Mouse (Mus musculus): ENCODE measurements around the gene Ddx58.

Gene Ddx58

GRCm38 (mm10) chr4:40239409-40240271, at the start of gene Ddx58:
Gene Ddx58 (minus strand): TSS chr4:40239828.
- DNase-seq (ENCODE audit: low read depth, low spot score), result peak; percentile 73

- DNase-seq (ENCODE audit: low read depth, low spot score), result no peak
These were observed 49.4 kb upstream of the Ddx58 start for GRCm38 (mm10) chr4:40289046-40289445.

GRCm38 (mm10) chr4:40287415-40287814, 47.8 kb upstream of the Ddx58 start:
- no peak for DNase-seq (ENCODE audit: low read depth, low spot score)

GRCm38 (mm10) chr4:40285582-40285981, 46.0 kb upstream of the Ddx58 start:
- peak; percentile 88 for DNase-seq (ENCODE audit: low read depth, low spot score)

- peak; percentile 96 for DNase-seq (ENCODE audit: low read depth, low spot score)
These were observed 39.8 kb upstream of the Ddx58 start, which contains the start of gene Ndufb6 for GRCm38 (mm10) chr4:40279276-40279900. Gene Ndufb6 (minus strand): TSS chr4:40279421.

GRCm38 (mm10) chr4:40278880-40279275, 39.2 kb upstream of the Ddx58 start:
- DNase-seq (ENCODE audit: low read depth, low spot score), result no peak

GRCm38 (mm10) chr4:40269430-40270032, 29.9 kb upstream of the Ddx58 start, which contains the start of the genes Smim27 and Topors:
Gene Smim27 (plus strand): TSS chr4:40269579.
Gene Topors (minus strand): TSS chr4:40269850.
- peak; percentile 96 for DNase-seq (ENCODE audit: low read depth, low spot score)

- DNase-seq (ENCODE audit: low read depth, low spot score), result peak; percentile 55
These were observed 29.2 kb upstream of the Ddx58 start for GRCm38 (mm10) chr4:40268835-40269234.

- DNase-seq (ENCODE audit: low read depth, low spot score), result peak; percentile 93
These were observed 28.7 kb upstream of the Ddx58 start for GRCm38 (mm10) chr4:40268204-40268813.

GRCm38 (mm10) chr4:40267681-40268080, 28.1 kb upstream of the Ddx58 start:
- no peak for DNase-seq (ENCODE audit: low read depth, low spot score)

GRCm38 (mm10) chr4:40264321-40264720, 24.7 kb upstream of the Ddx58 start:
- no peak for DNase-seq (ENCODE audit: low read depth, low spot score)

- DNase-seq (ENCODE audit: low read depth, low spot score), result no peak
These were observed 14.9 kb upstream of the Ddx58 start for GRCm38 (mm10) chr4:40254385-40255103.

GRCm38 (mm10) chr4:40253766-40254165, 14.1 kb upstream of the Ddx58 start:
- no peak for DNase-seq (ENCODE audit: low read depth, low spot score)

- DNase-seq (ENCODE audit: low read depth, low spot score), result no peak
These were observed 11.4 kb upstream of the Ddx58 start for GRCm38 (mm10) chr4:40250984-40251383.

GRCm38 (mm10) chr4:40244035-40244434, 4.4 kb upstream of the Ddx58 start:
- DNase-seq (ENCODE audit: low read depth, low spot score), result peak; percentile 8

- DNase-seq (ENCODE audit: low read depth, low spot score), result no peak
These were observed 3.4 kb upstream of the Ddx58 start for GRCm38 (mm10) chr4:40243006-40243405.

- no peak for DNase-seq (ENCODE audit: low read depth, low spot score)
These were observed 2.3 kb upstream of the Ddx58 start for GRCm38 (mm10) chr4:40241928-40242327.

- peak; percentile 23 for DNase-seq (ENCODE audit: low read depth, low spot score)
These were observed 680 bp upstream of the Ddx58 start for GRCm38 (mm10) chr4:40240272-40240744.

- DNase-seq (ENCODE audit: low read depth, low spot score), result peak; percentile 72
These were observed 882 bp downstream of the Ddx58 start for GRCm38 (mm10) chr4:40238483-40239408.

- peak; percentile 29 for DNase-seq (ENCODE audit: low read depth, low spot score)
These were observed 2.8 kb downstream of the Ddx58 start for GRCm38 (mm10) chr4:40236829-40237228.

Measured in CD4-positive, CD25-positive, alpha-beta regulatory T cell, adult 2 months (primary cell).